Mouse (Mus musculus) erythroblast, adult 5-6 weeks (primary cell): ENCODE data around the gene Jmjd8. TPM values are rescaled to one million over a fixed set of nuclear protein-coding genes. Genes with fewer than 3 reads are reported as not detected.
"Not testable (repeated sequence)": the region's sequence is repeated elsewhere in the genome, so short reads cannot be mapped to it uniquely, and the experiment has no call there.

ENCODE experiments used
- ATAC-seq: replicated peaks from 2 replicates; pipeline ENCODE4 v1.8.0; 2016; ENCODE audit warnings: moderate number of reproducible peaks, mild to moderate bottlenecking, moderate TSS enrichment, inconsistent platforms; ENCODE audit not compliant: poor library complexity, low FRiP score, severe bottlenecking
- total RNA-seq, 2 experiments: library from RNA; stranded (forward) in 1 of 2; stranded (reverse) in 1 of 2; fragments of 150-400 nt in 1 of 2; fragments of 200-764, 138-1000 nt in 1 of 2; gene quantifications; 2 replicates each; pipeline versions ENCODE4 v1.2.3 to v1.2.4; 2015 to 2017; ENCODE audit warnings: low replicate concordance in 2 of 2

The Jmjd8 gene
- total RNA-seq, 2 experiments from 2014 or later, result 2.1 to 6.7 TPM

GRCm38 (mm10) chr17:25844396-25844901, 15.8 kb downstream of the Jmjd8 start, which contains the start of gene Rhot2:
Gene Rhot2 (minus strand): TSS chr17:25844851.
- ATAC-seq, result peak; percentile 89

GRCm38 (mm10) chr17:25860229-25860628, 31.6 kb downstream of the Jmjd8 start:
- ATAC-seq, result no peak

GRCm38 (mm10) chr17:25860832-25861703, 32.4 kb downstream of the Jmjd8 start, which contains the start of gene Wdr90:
Gene Wdr90 (minus strand): TSS chr17:25861501.
- ATAC-seq, result peak; percentile 94

- no peak for ATAC-seq
Observed at GRCm38 (mm10) chr17:25861704-25862612, 33.3 kb downstream of the Jmjd8 start.

- ATAC-seq, result no peak
Observed at GRCm38 (mm10) chr17:25863681-25864080, 35.0 kb downstream of the Jmjd8 start.

- ATAC-seq, result no peak
Observed at GRCm38 (mm10) chr17:25864311-25864710, 35.6 kb downstream of the Jmjd8 start.

GRCm38 (mm10) chr17:25865288-25865687, 36.6 kb downstream of the Jmjd8 start:
- ATAC-seq, result no peak

GRCm38 (mm10) chr17:25866172-25866571, 37.5 kb downstream of the Jmjd8 start:
- ATAC-seq, result no peak

- no peak for ATAC-seq
Observed at GRCm38 (mm10) chr17:25867509-25867835, 38.8 kb downstream of the Jmjd8 start.

GRCm38 (mm10) chr17:25867836-25868600, 39.4 kb downstream of the Jmjd8 start:
- 0 out of 2 replicates have a peak, but pooled peaks have one; percentile 15 for ATAC-seq

- no peak for ATAC-seq
Observed at GRCm38 (mm10) chr17:25868601-25869191, 40.0 kb downstream of the Jmjd8 start, which contains the start of gene Mcrip2. Gene Mcrip2 (minus strand): TSS chr17:25868764.

GRCm38 (mm10) chr17:25869498-25869897, 40.8 kb downstream of the Jmjd8 start:
- no peak for ATAC-seq

GRCm38 (mm10) chr17:25869954-25870353, 41.3 kb downstream of the Jmjd8 start:
- ATAC-seq, result no peak

- not testable (repeated sequence) for ATAC-seq
Observed at GRCm38 (mm10) chr17:25871566-25871965, 42.9 kb downstream of the Jmjd8 start.

GRCm38 (mm10) chr17:25872676-25873075, 44.0 kb downstream of the Jmjd8 start:
- ATAC-seq, result no peak

- ATAC-seq, result no peak
Observed at GRCm38 (mm10) chr17:25873405-25874147, 44.9 kb downstream of the Jmjd8 start.

GRCm38 (mm10) chr17:25874148-25874720, 45.6 kb downstream of the Jmjd8 start:
- no peak for ATAC-seq

- ATAC-seq, result peak; percentile 71
Observed at GRCm38 (mm10) chr17:25874721-25875170, 46.1 kb downstream of the Jmjd8 start, which contains the start of gene Mettl26. Gene Mettl26 (plus strand): TSS chr17:25875074.
